Mouse (Mus musculus) liver, adult 2 months (tissue): ENCODE results near the gene Nfkbia.

Experiments
- CTCF ChIP-seq: fragments of 200-500 bp; IDR thresholded peaks from 2 replicates; pipeline ENCODE4 v1.5.1; 2011; ENCODE audit warnings: low read depth, low read length, control low read depth
- POLR2A ChIP-seq: fragments of 200-500 bp; IDR thresholded peaks from 2 replicates; pipeline ENCODE4 v1.6.1; 2011; ENCODE audit warnings: low read length, control low read depth; ENCODE audit not compliant: insufficient read depth; ENCODE audit errors: extremely low read depth

- TF ChIP-seq POLR2A: no peak
- TF ChIP-seq CTCF: no peak
Measured at GRCm38 (mm10) chr12:55539157-55539556, 46.7 kb upstream of the Nfkbia start.
